Mouse (Mus musculus) liver, postnatal 0 days (tissue): ENCODE measurements around the gene Kif23. TPM values are rescaled to one million over a fixed set of nuclear protein-coding genes. Genes with fewer than 3 reads are reported as not detected.

Source experiments
- ATAC-seq: fragments of 200-750 bp; cut with Nextera tagmentation; 2 replicates; pipeline ENCODE4 v1.8.0; 2017; ENCODE audit warnings: mild to moderate bottlenecking, moderate library complexity
- DNase-seq: peaks from one replicate; pipeline ENCODE4 v3.0.0-alpha.2; 2016
- H3K27ac ChIP-seq: fragments of 300-500 bp; sonication (generic); 2 replicates; pipeline ENCODE4 v1.5.1; 2014; ENCODE audit warnings: antibody characterized with exemption, moderate library complexity, mild to moderate bottlenecking, low read depth
- H3K27me3 ChIP-seq: fragments of 300-500 bp; sonication (generic); 2 replicates; pipeline ENCODE4 v1.6.1; 2014; ENCODE audit warnings: low read length, control low read depth, mixed read lengths; ENCODE audit not compliant: insufficient read depth
- H3K36me3 ChIP-seq: fragments of 300-500 bp; sonication (generic); replicated peaks from 2 replicates; pipeline ENCODE4 v1.6.1; 2014; ENCODE audit warnings: mild to moderate bottlenecking, control low read depth, low read length, moderate library complexity, mixed read lengths; ENCODE audit not compliant: insufficient read depth
- H3K4me1 ChIP-seq: fragments of 300-500 bp; sonication (generic); 2 replicates; pipeline ENCODE4 v1.6.1; 2014; ENCODE audit warnings: antibody characterized with exemption, mild to moderate bottlenecking, control low read depth; ENCODE audit not compliant: insufficient read depth
- H3K4me2 ChIP-seq: fragments of 300-500 bp; sonication (generic); 2 replicates; pipeline ENCODE4 v1.6.1; 2014; ENCODE audit warnings: low read depth, mild to moderate bottlenecking, low read length, moderate library complexity, mixed read lengths
- H3K4me3 ChIP-seq: fragments of 300-500 bp; sonication (generic); 2 replicates; pipeline ENCODE4 v1.5.1; 2014; ENCODE audit warnings: low read depth, low read length
- H3K9ac ChIP-seq: fragments of 300-500 bp; sonication (generic); replicated peaks from 2 replicates; pipeline ENCODE4 v1.6.1; 2014; ENCODE audit warnings: mild to moderate bottlenecking, moderate library complexity
- H3K9me3 ChIP-seq: fragments of 300-500 bp; sonication (generic); 2 replicates; pipeline ENCODE4 v1.6.1; 2016; ENCODE audit warnings: mild to moderate bottlenecking, control low read depth, low read length, mixed read lengths
- CTCF ChIP-seq: sonication (generic); IDR thresholded peaks from 2 replicates; pipeline ENCODE4 v1.5.1; 2016; ENCODE audit warnings: antibody characterized with exemption, low read depth
- EP300 ChIP-seq: IDR thresholded peaks from 2 replicates; pipeline ENCODE4 v1.6.1; 2016; ENCODE audit warnings: antibody characterized with exemption, low read depth, mild to moderate bottlenecking
- whole genome bisulfite sequencing: fragments of 180-500 bp; shearing (Covaris S2); extraction: QIAGEN DNeasy Blood & Tissue Kit; methylation state at CpG from one replicate; pipeline ENCODE4 v1.1.7; 2014; ENCODE audit not compliant: insufficient replicate concordance; 5-methylcytosine and 5-hydroxymethylcytosine counted together
- polyA plus RNA-seq: library from polyadenylated mRNA; unstranded; fragments of >200 nt; fragmentation: Nextera tagmentation; extraction: Ambion mirVana; gene quantifications from 2 replicates; pipeline ENCODE4 v1.2.1, GENCODE M21; 2015

Kif23 gene
- polyA plus RNA-seq, 1 experiment from 2014 or later: 28.8 TPM

DNA sequence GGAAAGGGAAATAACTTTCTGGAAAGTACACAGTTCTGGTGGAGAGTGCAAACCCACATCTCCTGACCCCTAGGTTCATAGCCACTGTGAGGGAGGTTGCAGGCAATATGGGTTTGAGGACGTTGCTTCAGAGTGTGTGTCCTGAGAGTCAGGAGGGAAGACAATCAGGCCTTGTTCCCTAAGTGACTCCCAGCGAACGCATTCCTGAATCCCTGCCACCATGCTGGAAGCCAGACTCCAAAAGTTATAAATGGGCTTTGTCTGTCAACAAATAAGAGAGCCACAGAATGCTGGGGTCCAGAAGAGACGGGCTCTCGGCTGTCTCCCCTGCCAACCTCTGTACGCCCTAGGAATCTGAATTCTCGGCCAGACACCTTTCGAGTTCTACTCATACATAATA is 56.7 kb downstream of the Kif23 start:
- H3K4me1 ChIP-seq: no peaks in the 10 kb centered on the region
- no peak overlapping the region for H3K4me2 ChIP-seq
- no peaks in the 10 kb centered on the region for H3K9me3 ChIP-seq
- DNase-seq (no peak), ATAC-seq (no peak)
- H3K9ac ChIP-seq: no peak overlapping the region
- no peak overlapping the region for H3K27ac ChIP-seq
- no peaks in the 10 kb centered on the region for H3K27me3 ChIP-seq
- H3K4me3 ChIP-seq: no peak overlapping the region
- no peaks in the 10 kb centered on the region for H3K36me3 ChIP-seq
- TF ChIP-seq EP300: no peak
- no peak for TF ChIP-seq CTCF
- 78% methylated on average over 8 of the region's 8 CpGs for WGBS

DNA sequence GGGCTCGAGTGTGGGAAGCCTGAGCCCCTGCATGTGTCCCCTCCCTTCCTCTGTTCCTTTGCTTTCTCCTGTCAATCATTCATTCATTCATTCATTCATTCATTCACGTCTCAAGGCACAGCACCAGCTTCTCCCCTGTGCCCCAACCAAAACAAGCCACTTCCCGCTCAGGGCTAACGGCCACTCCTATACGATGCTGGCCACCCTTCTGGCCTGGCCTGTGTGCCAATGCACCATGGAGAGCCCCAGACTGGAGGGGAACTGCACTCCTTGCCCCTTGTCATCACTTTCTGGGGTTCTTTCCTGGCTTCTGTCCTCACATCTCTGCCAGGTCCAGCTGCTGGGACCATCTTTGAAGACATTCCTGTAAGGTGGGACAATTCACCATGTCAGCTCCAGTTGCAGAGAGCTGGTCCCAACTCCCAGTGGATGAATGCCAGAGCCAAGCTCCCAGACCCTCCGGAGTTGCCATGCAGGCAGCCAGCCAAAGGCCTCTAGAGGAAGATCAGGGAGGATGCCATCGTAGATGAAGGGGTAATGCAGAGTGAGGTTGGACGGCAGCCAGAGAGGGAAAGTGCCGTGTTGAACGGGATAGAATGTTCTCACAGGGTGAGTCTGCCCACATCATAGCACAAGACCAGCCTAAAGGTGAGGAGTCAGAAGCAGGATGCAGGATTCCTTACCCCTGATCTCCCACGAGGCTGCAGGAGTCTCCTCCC is 58.8 kb downstream of the Kif23 start:
- Histone ChIP-seq H3K4me2 (no peak overlapping the region), H3K27me3 (no peaks in the 10 kb centered on the region), H3K4me3 (no peak overlapping the region), H3K9ac (no peak overlapping the region), H3K4me1 (no peaks in the 10 kb centered on the region), H3K36me3 (no peaks in the 10 kb centered on the region), H3K9me3 (no peaks in the 10 kb centered on the region), H3K27ac (no peak overlapping the region)
- WGBS: 69% methylated on average over 10 of the region's 11 CpGs
- TF ChIP-seq EP300 (no peak), CTCF (no peak)
- DNase-seq: no peak
- no peak for ATAC-seq

- Histone ChIP-seq H3K36me3 (no peaks in the 10 kb centered on the region), H3K27me3 (no peaks in the 10 kb centered on the region), H3K4me3 (no peak overlapping the region), H3K4me2 (no peak overlapping the region), H3K27ac (no peak overlapping the region), H3K4me1 (no peaks in the 10 kb centered on the region), H3K9ac (no peak overlapping the region), H3K9me3 (no peaks in the 10 kb centered on the region)
- 69% methylated on average over 7 of the region's 7 CpGs for WGBS
- ATAC-seq: no peak
- no peak for TF ChIP-seq CTCF
- no peak for TF ChIP-seq EP300
- no peak for DNase-seq
Observed at GRCm38 (mm10) chr9:61885964-61886363, 60.6 kb downstream of the Kif23 start.

- no peak for TF ChIP-seq CTCF
- no peak for TF ChIP-seq EP300
- Histone ChIP-seq H3K9me3 (no peaks in the 10 kb centered on the region), H3K36me3 (no peaks in the 10 kb centered on the region), H3K4me1 (no peaks in the 10 kb centered on the region), H3K4me3 (no peak overlapping the region), H3K4me2 (no peak overlapping the region), H3K27ac (no peak overlapping the region), H3K9ac (no peak overlapping the region), H3K27me3 (no peaks in the 10 kb centered on the region)
- DNase-seq (peak; percentile 43), ATAC-seq (peak; percentile 35; the same call in 1 of the 2 replicates)
- WGBS: 68% methylated on average over 13 of the region's 13 CpGs
Observed at GRCm38 (mm10) chr9:61884936-61885335, 61.6 kb downstream of the Kif23 start.

DNA sequence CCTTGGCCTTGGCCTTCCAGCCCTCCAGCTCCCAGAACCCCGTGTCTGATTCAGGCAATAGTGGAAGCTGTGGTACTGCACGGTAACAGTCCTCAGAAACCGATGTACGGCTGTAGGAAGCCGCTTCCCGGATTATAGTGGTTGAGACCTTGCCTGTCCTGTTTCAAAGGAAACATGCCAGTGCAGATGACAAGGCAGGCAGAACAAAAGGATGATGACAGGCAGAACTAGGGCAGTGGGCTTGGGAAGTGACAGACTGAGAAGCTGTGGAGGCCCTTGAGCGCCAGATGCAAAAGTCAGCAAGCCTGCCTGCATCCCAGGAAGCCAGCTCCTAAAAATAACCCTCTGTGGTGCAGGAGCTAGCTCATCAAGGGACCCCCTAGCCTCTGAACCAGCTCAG is 62.2 kb downstream of the Kif23 start:
- no peaks in the 10 kb centered on the region for H3K9me3 ChIP-seq
- H3K27ac ChIP-seq: no peak overlapping the region
- DNase-seq (no peak), ATAC-seq (no peak)
- H3K4me3 ChIP-seq: no peak overlapping the region
- H3K36me3 ChIP-seq: no peaks in the 10 kb centered on the region
- H3K4me1 ChIP-seq: no peaks in the 10 kb centered on the region
- WGBS: 79% methylated on average over 7 of the region's 7 CpGs
- H3K4me2 ChIP-seq: no peak overlapping the region
- TF ChIP-seq CTCF (no peak), EP300 (no peak)
- no peaks in the 10 kb centered on the region for H3K27me3 ChIP-seq
- H3K9ac ChIP-seq: no peak overlapping the region

DNA sequence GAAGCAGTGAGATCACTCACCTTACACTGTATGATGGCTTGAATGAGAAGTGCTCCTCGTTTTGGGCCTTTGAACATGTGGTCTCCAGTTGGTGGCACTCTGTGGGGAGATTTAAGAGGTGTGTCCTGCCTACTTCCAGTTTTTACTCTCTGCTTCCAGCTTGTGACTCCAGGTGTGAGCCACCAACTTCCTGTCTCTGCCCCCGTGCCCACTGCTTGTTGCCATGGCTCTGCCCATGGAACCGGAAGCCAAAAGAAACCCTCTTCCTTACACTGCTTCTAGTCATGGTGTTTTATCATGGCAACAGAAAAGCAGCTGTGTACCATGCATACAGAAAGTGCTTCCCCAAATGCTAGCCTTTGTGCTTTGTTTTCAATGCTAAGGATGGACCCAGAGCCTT is 64.4 kb downstream of the Kif23 start:
- no peak for TF ChIP-seq CTCF
- TF ChIP-seq EP300: no peak
- 33% methylated on average over 3 of the region's 3 CpGs for WGBS
- DNase-seq: no peak

DNA sequence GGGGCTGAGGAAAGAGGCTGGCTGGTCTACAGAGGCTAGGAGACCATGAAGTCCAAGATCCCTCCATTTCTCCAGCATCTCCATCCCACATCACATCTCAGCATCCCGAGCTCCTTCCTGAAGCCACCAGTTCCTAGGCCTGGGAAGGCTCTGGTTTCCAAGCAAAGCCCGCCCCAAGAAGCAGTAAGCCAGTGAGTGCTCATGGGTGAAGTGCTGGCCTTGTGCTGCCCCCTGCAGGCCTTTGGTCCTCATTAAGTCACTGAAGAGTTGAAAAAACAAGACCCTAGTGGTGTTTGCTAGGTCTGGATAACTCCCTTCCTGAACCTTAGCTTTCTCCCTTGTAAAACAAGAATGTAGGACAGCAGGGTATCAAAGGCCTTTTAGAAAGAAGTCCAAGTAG is 67.7 kb downstream of the Kif23 start:
- 35% methylated on average over 2 of the region's 2 CpGs for WGBS
- Histone ChIP-seq H3K4me2 (no peak overlapping the region), H3K9ac (no peak overlapping the region), H3K27me3 (no peaks in the 10 kb centered on the region), H3K9me3 (no peaks in the 10 kb centered on the region), H3K27ac (no peak overlapping the region), H3K4me1 (peaks cover 2% of the 10 kb centered on the region; the same call in 1 of the 2 replicates), H3K36me3 (no peaks in the 10 kb centered on the region), H3K4me3 (no peak overlapping the region)
- DNase-seq (peak; percentile 75), ATAC-seq (no peak)
- TF ChIP-seq EP300: no peak
- peak; percentile 75 for TF ChIP-seq CTCF

More for the DNA sequence above, 64.4 kb downstream of the Kif23 start:
- Histone ChIP-seq H3K27ac (no peak overlapping the region), H3K4me3 (no peak overlapping the region), H3K4me2 (no peak overlapping the region), H3K36me3 (no peaks in the 10 kb centered on the region), H3K9ac (no peak overlapping the region), H3K9me3 (no peaks in the 10 kb centered on the region), H3K27me3 (no peaks in the 10 kb centered on the region), H3K4me1 (peaks cover 2% of the 10 kb centered on the region; the same call in 1 of the 2 replicates)
- no peak for ATAC-seq
